Comparison of ENCODE assay signal across 10 mouse cellular contexts in genomic region chr11:113487603-113488335, GRCm38 (mm10).
DNase-seq lines count a peak whose midpoint lies in the region; ATAC-seq lines count a peak whose summit lies in the region.
"Had no signal": no experiment of that assay in that cellular context is flagged by ENCODE, and none has a peak within 500 bp of the region (broad histone marks: within the 10 kb centered on the region; RNA-seq: fewer than 3 reads in every experiment).

No protein-coding gene starts in this region.

- H3K27ac ChIP-seq in kidney, embryonic 14.5 days (ENCODE audit: low read depth, low read length), result no peak overlapping the region
- no peak overlapping the region for H3K27ac ChIP-seq in midbrain, embryonic 13.5 days
- H3K27ac ChIP-seq: midbrain, embryonic 12.5 days had no signal

- H3K9ac ChIP-seq in kidney, embryonic 14.5 days (ENCODE audit: low read depth, low read length), result no peak overlapping the region
- H3K9ac ChIP-seq in midbrain, embryonic 13.5 days (replicated peaks), result no peak overlapping the region
- H3K9ac ChIP-seq: midbrain, embryonic 12.5 days had no signal

- ATAC-seq in kidney, embryonic 14.5 days (ENCODE audit: low FRiP score, low TSS enrichment), result no peak
- peak; percentile 68 for ATAC-seq in megakaryocyte-erythroid progenitor cell, adult 5-6 weeks (replicated peaks; ENCODE audit: low FRiP score, low TSS enrichment, poor library complexity, severe bottlenecking)
- ATAC-seq in midbrain, embryonic 13.5 days, result no peak

- no peaks in the 10 kb centered on the region for H3K27me3 ChIP-seq in kidney, embryonic 14.5 days (ENCODE audit: control insufficient read depth, insufficient read depth, low read length)
- H3K27me3 ChIP-seq in midbrain, embryonic 13.5 days, result no peaks in the 10 kb centered on the region
- H3K27me3 ChIP-seq: midbrain, embryonic 12.5 days had no signal

- H3K4me1 ChIP-seq in kidney, embryonic 14.5 days (ENCODE audit: control insufficient read depth, insufficient read depth, low read length), result no peaks in the 10 kb centered on the region
- H3K4me1 ChIP-seq in midbrain, embryonic 13.5 days (replicated peaks), result no peaks in the 10 kb centered on the region; the same call in 1 of the 2 replicates
- H3K4me1 ChIP-seq: midbrain, embryonic 12.5 days had no signal

- H3K36me3 ChIP-seq in kidney, embryonic 14.5 days (ENCODE audit: control insufficient read depth, insufficient read depth, low read length), result no peaks in the 10 kb centered on the region
- H3K36me3 ChIP-seq in midbrain, embryonic 13.5 days, result no peaks in the 10 kb centered on the region
- H3K36me3 ChIP-seq: midbrain, embryonic 12.5 days had no signal

- H3K4me2 ChIP-seq in kidney, embryonic 14.5 days (replicated peaks; ENCODE audit: low read depth, low read length), result no peak overlapping the region
- no peak overlapping the region for H3K4me2 ChIP-seq in midbrain, embryonic 13.5 days (replicated peaks)
- H3K4me2 ChIP-seq: midbrain, embryonic 12.5 days had no signal

- no peak overlapping the region for H3K4me3 ChIP-seq in kidney, embryonic 14.5 days (ENCODE audit: low read length)
- no peak overlapping the region for H3K4me3 ChIP-seq in midbrain, embryonic 13.5 days (replicated peaks)
- H3K4me3 ChIP-seq: midbrain, embryonic 12.5 days had no signal

- H3K9me3 ChIP-seq in kidney, embryonic 14.5 days (ENCODE audit: control insufficient read depth, low read length), result no peaks in the 10 kb centered on the region
- no peaks in the 10 kb centered on the region for H3K9me3 ChIP-seq in midbrain, embryonic 13.5 days
- H3K9me3 ChIP-seq: midbrain, embryonic 12.5 days had no signal

- peak; percentile 11 for DNase-seq in kidney, adult 11 months
- peak; percentile 27 to 37 for DNase-seq in adrenal gland, postnatal 36 days
- DNase-seq in kidney, postnatal 36 days, result peak; percentile 50 to 51
- no peak for DNase-seq in right cerebral cortex, postnatal 10 days (ENCODE audit: low spot score in 2 of 2)
- no peak for DNase-seq in frontal cortex, adult 2 months (ENCODE audit: extremely low spot score in 1 of 2, low spot score in 1 of 2)
- DNase-seq: cerebellum, adult 2 months had no signal

- WGBS in kidney, embryonic 14.5 days, result 28% methylated on average over 8 of the region's 8 CpGs
- WGBS in midbrain, embryonic 13.5 days, result 77% methylated on average over 8 of the region's 8 CpGs

Comparison
In these comparisons a context has a peak if more than half of its experiments do, and no peak if none do; other contexts are left out.
1. DNase-seq: peak in kidney, adult 11 months (single experiment), adrenal gland, postnatal 36 days (2 of 2) and kidney, postnatal 36 days (2 of 2); none in right cerebral cortex, postnatal 10 days (0 of 2) and frontal cortex, adult 2 months (0 of 2).